Comparison of ENCODE assay signal across 14 mouse cellular contexts in the genomic region with DNA sequence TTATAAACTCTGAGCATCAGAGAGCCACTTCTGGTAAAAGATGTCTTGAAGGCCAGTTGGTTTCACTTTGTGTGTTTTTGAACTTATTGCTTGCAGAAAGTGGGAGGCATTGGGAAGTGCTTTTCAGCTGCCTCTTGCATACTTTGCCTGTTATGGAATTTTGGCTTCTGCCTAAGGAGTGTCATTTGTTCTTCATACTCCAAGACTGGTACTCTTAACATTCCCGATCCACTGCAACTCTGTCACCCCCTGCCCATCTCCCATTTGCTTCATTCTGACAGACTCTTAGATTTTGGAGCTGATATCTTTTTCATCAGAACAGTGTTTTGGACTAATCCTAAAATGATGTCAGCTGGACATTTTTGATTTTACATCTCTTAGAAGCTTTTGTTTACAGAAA.
"Had no signal": no experiment of that assay in that cellular context is flagged by ENCODE, and none has a peak within 500 bp of the region (broad histone marks: within the 10 kb centered on the region; RNA-seq: fewer than 3 reads in every experiment).

No protein-coding gene starts in this region.

- H3K4me2 ChIP-seq: intestine, embryonic 15.5 days; kidney, embryonic 15.5 days; limb, embryonic 15.5 days; liver, embryonic 12.5 days; midbrain, embryonic 15.5 days had no signal

- H3K27me3 ChIP-seq: intestine, embryonic 15.5 days; kidney, embryonic 15.5 days; limb, embryonic 15.5 days; liver, embryonic 12.5 days; midbrain, embryonic 15.5 days had no signal

- H3K9ac ChIP-seq: intestine, embryonic 15.5 days; kidney, embryonic 15.5 days; limb, embryonic 15.5 days; liver, embryonic 12.5 days; midbrain, embryonic 15.5 days had no signal

- ATAC-seq: intestine, embryonic 15.5 days; liver, embryonic 12.5 days; lung, postnatal 0 days; midbrain, embryonic 15.5 days had no signal

- DNase-seq: kidney, adult 18-20 months; kidney, postnatal 25 days; layer of hippocampus, postnatal 36 days; lung, postnatal 4 days; right cerebral cortex, postnatal 14 days; thymus, adult 2 months; thymus, postnatal 25 days had no signal

- H3K36me3 ChIP-seq: intestine, embryonic 15.5 days; kidney, embryonic 15.5 days; limb, embryonic 15.5 days; liver, embryonic 12.5 days; midbrain, embryonic 10.5 days; midbrain, embryonic 15.5 days had no signal

- H3K4me3 ChIP-seq: intestine, embryonic 15.5 days; kidney, embryonic 15.5 days; limb, embryonic 15.5 days; liver, embryonic 12.5 days; midbrain, embryonic 10.5 days; midbrain, embryonic 15.5 days had no signal

- H3K27ac ChIP-seq: intestine, embryonic 15.5 days; kidney, embryonic 15.5 days; limb, embryonic 15.5 days; liver, embryonic 12.5 days; midbrain, embryonic 10.5 days; midbrain, embryonic 15.5 days had no signal

- H3K9me3 ChIP-seq: intestine, embryonic 15.5 days; kidney, embryonic 15.5 days; limb, embryonic 15.5 days; liver, embryonic 12.5 days; midbrain, embryonic 10.5 days; midbrain, embryonic 15.5 days had no signal

- H3K4me1 ChIP-seq: kidney, embryonic 15.5 days; limb, embryonic 15.5 days; liver, embryonic 12.5 days; midbrain, embryonic 10.5 days; midbrain, embryonic 15.5 days had no signal
